8 mouse cellular contexts compared by ENCODE assay signal in genomic region chr8:13676302-13676700, GRCm38 (mm10). TPM values are rescaled to one million over a fixed set of nuclear protein-coding genes. Genes with fewer than 3 reads are reported as not detected.
DNase-seq lines count a peak whose midpoint lies in the region; ATAC-seq lines count a peak whose summit lies in the region.

No protein-coding gene starts in this region.

- peak; percentile 64 to 91 for DNase-seq in adrenal gland, adult (ENCODE audit: inconsistent age in 2 of 2, low spot score in 1 of 2)
- DNase-seq in adrenal gland, postnatal 4 days (ENCODE audit: low spot score in 2 of 2) = no peak
- peak; percentile 71 to 79 for DNase-seq in cerebellum, postnatal 36 days
- DNase-seq in gastrocnemius, postnatal 14 days = peak; percentile 78
- peak; percentile 37 for DNase-seq in hindlimb bud, embryonic 11.5 days (ENCODE audit: extremely low spot score, low read depth, low spot score)
- peak; percentile 63 to 71 for DNase-seq in left cerebral cortex, postnatal 10 days (ENCODE audit: extremely low spot score in 1 of 2, low spot score in 2 of 2)
- peak; percentile 44 to 68 for DNase-seq in right cerebral cortex, adult 2 months (ENCODE audit: low spot score in 2 of 2)

- ATAC-seq in megakaryocyte, adult 5-6 weeks (ENCODE audit: poor library complexity, severe bottlenecking) = peak; percentile 7

- intact Hi-C loops in gastrocnemius, postnatal 14 days (cut with DNase I; ENCODE audit: low total_unique reads) = no loop called here
- intact Hi-C loops in left cerebral cortex, postnatal 10 days (cut with DNase I) = loop anchor here (5.0 kb wide), 2 partner anchors 74 to 124 kb away; no protein-coding TSS in a partner anchor

RNA-seq across cellular contexts. Expression of gene Rasa3, which starts 1.1 kb away (rescaled TPM):
- total RNA-seq in adrenal gland, postnatal 4 days (2021) = 10 to 100 TPM; 46.2 to 47.3 TPM
- 10 to 100 TPM; 18.5 to 18.8 TPM for total RNA-seq in gastrocnemius, postnatal 14 days (2021)
- total RNA-seq in left cerebral cortex, postnatal 10 days (2021) = 10 to 100 TPM; 55.6 to 56.9 TPM
- 72.8 and 75.0 TPM in 2 replicates for total RNA-seq in megakaryocyte, adult 5-6 weeks (2015)
- total RNA-seq in megakaryocyte, adult 5-6 weeks (2017) = 159 and 164 TPM in 2 replicates

RNA-seq across cellular contexts. Expression of gene Cfap97d2, which starts 29.4 kb away (rescaled TPM):
- under 1 TPM; 0.51 to 0.64 TPM for total RNA-seq in adrenal gland, postnatal 4 days (2021)
- total RNA-seq in gastrocnemius, postnatal 14 days (2021) = not detected
- 1 to 10 TPM in 1 of 2 experiments, under 1 TPM in 1; 0.75 to 1.5 TPM for total RNA-seq in left cerebral cortex, postnatal 10 days (2021)
- total RNA-seq in megakaryocyte, adult 5-6 weeks (2015) = not detected in 2 replicates
- not detected in 2 replicates for total RNA-seq in megakaryocyte, adult 5-6 weeks (2017)

Comparison
In these comparisons a context has a peak if more than half of its experiments do, and no peak if none do; other contexts are left out.
1. DNase-seq: peak in adrenal gland, adult (2 of 2), cerebellum, postnatal 36 days (2 of 2), gastrocnemius, postnatal 14 days (single experiment), hindlimb bud, embryonic 11.5 days (single experiment), left cerebral cortex, postnatal 10 days (2 of 2) and right cerebral cortex, adult 2 months (2 of 2); none in adrenal gland, postnatal 4 days (0 of 2).